Mouse (Mus musculus) lung, postnatal 0 days (tissue): ENCODE measurements around the gene Ppp6r1.

Source experiments
- CTCF ChIP-seq: IDR thresholded peaks from 2 replicates; pipeline ENCODE4 v1.5.1; 2016; ENCODE audit warnings: antibody characterized with exemption, mild to moderate bottlenecking
- EP300 ChIP-seq: IDR thresholded peaks from 2 replicates; pipeline ENCODE4 v1.6.1; 2016; ENCODE audit warnings: antibody characterized with exemption, mild to moderate bottlenecking, control low read depth

DNA sequence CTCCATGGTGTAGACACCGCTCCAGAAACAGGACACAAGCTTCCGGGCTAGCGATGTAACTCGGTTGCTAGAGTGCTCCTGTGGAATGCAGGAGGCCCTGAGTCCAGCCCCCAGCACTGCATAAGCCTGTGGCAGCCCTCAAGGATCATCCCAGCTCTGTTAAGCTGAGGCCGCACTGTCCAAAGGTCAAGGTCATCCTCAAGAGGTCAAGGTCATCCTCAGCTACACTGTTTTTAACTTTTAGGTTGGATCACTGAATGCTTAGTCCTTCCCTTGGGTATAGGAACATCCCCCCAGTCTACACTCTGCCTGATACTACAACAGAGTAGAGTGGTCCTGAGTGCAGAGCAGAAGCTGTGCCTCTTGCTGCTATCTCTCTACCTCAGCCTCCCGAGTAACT is 34.2 kb upstream of the Ppp6r1 start:
- TF ChIP-seq CTCF (no peak), EP300 (no peak)
